Mouse (Mus musculus) cortical plate, adult 2 months (tissue): ENCODE data around the gene Dnase2b.

Source experiments
- CTCF ChIP-seq: fragments of 200-500 bp; IDR thresholded peaks from 2 replicates; pipeline ENCODE4 v1.5.1; 2011; ENCODE audit warnings: mild to moderate bottlenecking, control low read depth, low read length; ENCODE audit not compliant: insufficient read depth; ENCODE audit errors: extremely low read depth
- POLR2A ChIP-seq: fragments of 200-500 bp; IDR thresholded peaks from 2 replicates; pipeline ENCODE4 v1.6.1; 2011; ENCODE audit warnings: mild to moderate bottlenecking, low read length, control low read depth; ENCODE audit not compliant: insufficient read depth; ENCODE audit errors: extremely low read depth

GRCm38 (mm10) chr3:146617946-146618345, 2.5 kb upstream of the Dnase2b start:
- TF ChIP-seq POLR2A, result no peak
- TF ChIP-seq CTCF, result no peak
